Mouse (Mus musculus): ENCODE results near the gene Lhfp. TPM values are rescaled to one million over a fixed set of nuclear protein-coding genes. Genes with fewer than 3 reads are reported as not detected.
A peak's percentile ranks its signal among the peaks of the same experiment; 100 is the strongest.

Gene Lhfp
- polyA plus RNA-seq, 1 experiment from 2014 or later = 72.3 TPM

GRCm38 (mm10) chr3:53161963-53162362 is 120.6 kb downstream of the Lhfp start:
- Histone ChIP-seq H3K4me2 (replicated peaks) (no peak overlapping the region), H3K27ac (replicated peaks) (no peak overlapping the region), H3K36me3 (no peaks in the 10 kb centered on the region), H3K4me1 (0 out of 2 replicates have a peak, but pooled peaks cover 7% of the 10 kb centered on the region), H3K4me3 (replicated peaks) (no peak overlapping the region), H3K9me3 (replicated peaks) (no peaks in the 10 kb centered on the region), H3K9ac (no peak overlapping the region), H3K27me3 (no peaks in the 10 kb centered on the region)
- no peak for ATAC-seq (ENCODE audit: insufficient number of reproducible peaks, low FRiP score, low TSS enrichment, low read depth)
- WGBS = 75% methylated on average over 3 of the region's 3 CpGs

GRCm38 (mm10) chr3:53165281-53165680 is 124.0 kb downstream of the Lhfp start:
- H3K4me3 ChIP-seq (replicated peaks) = no peak overlapping the region
- H3K9ac ChIP-seq = no peak overlapping the region
- H3K9me3 ChIP-seq (replicated peaks) = no peaks in the 10 kb centered on the region
- H3K4me1 ChIP-seq = 0 out of 2 replicates have a peak, but pooled peaks cover 7% of the 10 kb centered on the region
- H3K4me2 ChIP-seq (replicated peaks) = no peak overlapping the region
- ATAC-seq (ENCODE audit: insufficient number of reproducible peaks, low FRiP score, low TSS enrichment, low read depth) = no peak
- WGBS = 71% methylated on average over 10 of the region's 10 CpGs
- no peaks in the 10 kb centered on the region for H3K36me3 ChIP-seq
- no peak overlapping the region for H3K27ac ChIP-seq (replicated peaks)
- H3K27me3 ChIP-seq = no peaks in the 10 kb centered on the region

- 0 out of 2 replicates have a peak, but pooled peaks cover 7% of the 10 kb centered on the region for H3K4me1 ChIP-seq
- H3K27ac ChIP-seq (replicated peaks) = no peak overlapping the region
- no peak overlapping the region for H3K9ac ChIP-seq
- H3K9me3 ChIP-seq (replicated peaks) = no peaks in the 10 kb centered on the region
- H3K4me2 ChIP-seq (replicated peaks) = no peak overlapping the region
- H3K27me3 ChIP-seq = no peaks in the 10 kb centered on the region
- 31% methylated on average over 8 of the region's 8 CpGs for WGBS
- ATAC-seq (ENCODE audit: insufficient number of reproducible peaks, low FRiP score, low TSS enrichment, low read depth) = no peak
- no peak overlapping the region for H3K4me3 ChIP-seq (replicated peaks)
- H3K36me3 ChIP-seq = no peaks in the 10 kb centered on the region
Measured at GRCm38 (mm10) chr3:53166001-53166400, 124.7 kb downstream of the Lhfp start.

GRCm38 (mm10) chr3:53169486-53169885 is 128.2 kb downstream of the Lhfp start:
- H3K4me1 ChIP-seq = 0 out of 2 replicates have a peak, but pooled peaks cover 7% of the 10 kb centered on the region
- H3K27ac ChIP-seq (replicated peaks) = no peak overlapping the region
- H3K9ac ChIP-seq = no peak overlapping the region
- no peaks in the 10 kb centered on the region for H3K9me3 ChIP-seq (replicated peaks)
- H3K36me3 ChIP-seq = no peaks in the 10 kb centered on the region
- H3K4me3 ChIP-seq (replicated peaks) = no peak overlapping the region
- WGBS = 76% methylated on average over 3 of the region's 3 CpGs
- no peak overlapping the region for H3K4me2 ChIP-seq (replicated peaks)
- no peaks in the 10 kb centered on the region for H3K27me3 ChIP-seq
- ATAC-seq (ENCODE audit: insufficient number of reproducible peaks, low FRiP score, low TSS enrichment, low read depth) = no peak

GRCm38 (mm10) chr3:53173310-53174063 is 132.2 kb downstream of the Lhfp start:
- Histone ChIP-seq H3K4me1 (no peaks in the 10 kb centered on the region), H3K27me3 (no peaks in the 10 kb centered on the region), H3K27ac (replicated peaks) (no peak overlapping the region), H3K4me3 (replicated peaks) (no peak overlapping the region), H3K9me3 (replicated peaks) (no peaks in the 10 kb centered on the region), H3K4me2 (replicated peaks) (no peak overlapping the region), H3K9ac (no peak overlapping the region), H3K36me3 (no peaks in the 10 kb centered on the region)
- WGBS = 70% methylated on average over 10 of the region's 10 CpGs
- ATAC-seq (ENCODE audit: insufficient number of reproducible peaks, low FRiP score, low TSS enrichment, low read depth) = no peak

- Histone ChIP-seq H3K4me1 (0 out of 2 replicates have a peak, but pooled peaks cover 4% of the 10 kb centered on the region), H3K9me3 (replicated peaks) (no peaks in the 10 kb centered on the region), H3K9ac (no peak overlapping the region), H3K27ac (replicated peaks) (no peak overlapping the region), H3K36me3 (no peaks in the 10 kb centered on the region), H3K4me3 (replicated peaks) (no peak overlapping the region), H3K4me2 (replicated peaks) (no peak overlapping the region), H3K27me3 (no peaks in the 10 kb centered on the region)
- ATAC-seq (ENCODE audit: insufficient number of reproducible peaks, low FRiP score, low TSS enrichment, low read depth) = no peak
- WGBS = 92% methylated on average over 6 of the region's 6 CpGs
Measured at GRCm38 (mm10) chr3:53179936-53180335, 138.6 kb downstream of the Lhfp start.

GRCm38 (mm10) chr3:53185439-53185838 is 144.1 kb downstream of the Lhfp start:
- Histone ChIP-seq H3K4me2 (replicated peaks) (no peak overlapping the region), H3K27ac (replicated peaks) (no peak overlapping the region), H3K9me3 (replicated peaks) (no peaks in the 10 kb centered on the region), H3K9ac (no peak overlapping the region), H3K27me3 (no peaks in the 10 kb centered on the region), H3K4me1 (0 out of 2 replicates have a peak, but pooled peaks cover 4% of the 10 kb centered on the region), H3K4me3 (replicated peaks) (no peak overlapping the region), H3K36me3 (no peaks in the 10 kb centered on the region)
- 85% methylated on average over 2 of the region's 2 CpGs for WGBS
- no peak for ATAC-seq (ENCODE audit: insufficient number of reproducible peaks, low FRiP score, low TSS enrichment, low read depth)

GRCm38 (mm10) chr3:53193441-53193840 is 152.1 kb downstream of the Lhfp start:
- 84% methylated on average over 4 of the region's 4 CpGs for WGBS
- no peak overlapping the region for H3K4me3 ChIP-seq (replicated peaks)
- 0 out of 2 replicates have a peak, but pooled peaks cover 5% of the 10 kb centered on the region for H3K4me1 ChIP-seq

GRCm38 (mm10) chr3:53195666-53196107 is 154.4 kb downstream of the Lhfp start:
- Histone ChIP-seq H3K27ac (replicated peaks) (no peak overlapping the region), H3K4me1 (0 out of 2 replicates have a peak, but pooled peaks cover 5% of the 10 kb centered on the region), H3K9ac (no peak overlapping the region), H3K36me3 (no peaks in the 10 kb centered on the region), H3K27me3 (no peaks in the 10 kb centered on the region), H3K9me3 (replicated peaks) (no peaks in the 10 kb centered on the region), H3K4me3 (replicated peaks) (no peak overlapping the region), H3K4me2 (replicated peaks) (no peak overlapping the region)
- ATAC-seq (ENCODE audit: insufficient number of reproducible peaks, low FRiP score, low TSS enrichment, low read depth) = no peak
- 42% methylated on average over 8 of the region's 8 CpGs for WGBS

More at GRCm38 (mm10) chr3:53193441-53193840, 152.1 kb downstream of the Lhfp start:
- Histone ChIP-seq H3K9me3 (replicated peaks) (no peaks in the 10 kb centered on the region), H3K36me3 (no peaks in the 10 kb centered on the region), H3K9ac (no peak overlapping the region), H3K27me3 (no peaks in the 10 kb centered on the region), H3K27ac (replicated peaks) (no peak overlapping the region), H3K4me2 (replicated peaks) (no peak overlapping the region)
- no peak for ATAC-seq (ENCODE audit: insufficient number of reproducible peaks, low FRiP score, low TSS enrichment, low read depth)

GRCm38 (mm10) chr3:53200175-53200574 is 158.8 kb downstream of the Lhfp start:
- Histone ChIP-seq H3K9ac (no peak overlapping the region), H3K27ac (replicated peaks) (no peak overlapping the region), H3K4me1 (peaks cover 45% of the 10 kb centered on the region), H3K27me3 (no peaks in the 10 kb centered on the region), H3K4me3 (replicated peaks) (no peak overlapping the region), H3K9me3 (replicated peaks) (no peaks in the 10 kb centered on the region), H3K4me2 (replicated peaks) (no peak overlapping the region), H3K36me3 (no peaks in the 10 kb centered on the region)
- ATAC-seq (ENCODE audit: insufficient number of reproducible peaks, low FRiP score, low TSS enrichment, low read depth) = no peak
- 49% methylated on average over 8 of the region's 8 CpGs for WGBS

GRCm38 (mm10) chr3:53200853-53201252 is 159.5 kb downstream of the Lhfp start:
- no peaks in the 10 kb centered on the region for H3K27me3 ChIP-seq
- peak overlapping the region; percentile 22; the same call in 1 of the 2 replicates for H3K27ac ChIP-seq (replicated peaks)
- no peak overlapping the region for H3K4me2 ChIP-seq (replicated peaks)
- H3K4me1 ChIP-seq = peaks cover 46% of the 10 kb centered on the region
- ATAC-seq (ENCODE audit: insufficient number of reproducible peaks, low FRiP score, low TSS enrichment, low read depth) = no peak
- no peaks in the 10 kb centered on the region for H3K36me3 ChIP-seq
- no peak overlapping the region for H3K4me3 ChIP-seq (replicated peaks)
- no peaks in the 10 kb centered on the region for H3K9me3 ChIP-seq (replicated peaks)
- H3K9ac ChIP-seq = no peak overlapping the region
- 72% methylated on average over 10 of the region's 10 CpGs for WGBS
